Mouse (Mus musculus) forebrain, postnatal 0 days (tissue): ENCODE data around the gene Flywch2. TPM values are rescaled to one million over a fixed set of nuclear protein-coding genes. Genes with fewer than 3 reads are reported as not detected.

ENCODE experiments used
- ATAC-seq: fragments of 200-750 bp; cut with Nextera tagmentation; 2 replicates; pipeline ENCODE4 v1.8.0; 2017; ENCODE audit warnings: mild to moderate bottlenecking, moderate library complexity
- DNase-seq: peaks from one replicate; pipeline ENCODE4 v3.0.0-alpha.2; 2015
- H3K27ac ChIP-seq: fragments of 300-500 bp; sonication (generic); 2 replicates; pipeline ENCODE4 v1.5.1; 2014; ENCODE audit warnings: low read depth, mild to moderate bottlenecking, antibody characterized with exemption, low read length, moderate library complexity, mixed read lengths
- H3K27me3 ChIP-seq: fragments of 300-500 bp; sonication (generic); 2 replicates; pipeline ENCODE4 v1.6.1; 2014; ENCODE audit warnings: mild to moderate bottlenecking, low read length, mixed read lengths; ENCODE audit not compliant: insufficient read depth
- H3K36me3 ChIP-seq: fragments of 300-500 bp; sonication (generic); 2 replicates; pipeline ENCODE4 v1.6.1; 2014; ENCODE audit warnings: mild to moderate bottlenecking, moderate library complexity; ENCODE audit not compliant: insufficient read depth
- H3K4me1 ChIP-seq: fragments of 300-500 bp; sonication (generic); 2 replicates; pipeline ENCODE4 v1.6.1; 2014; ENCODE audit warnings: antibody characterized with exemption; ENCODE audit not compliant: insufficient read depth
- H3K4me2 ChIP-seq: fragments of 300-500 bp; sonication (generic); 2 replicates; pipeline ENCODE4 v1.6.1; 2014; ENCODE audit warnings: low read depth, mild to moderate bottlenecking, moderate library complexity
- H3K4me3 ChIP-seq: fragments of 300-500 bp; sonication (generic); 2 replicates; pipeline ENCODE4 v1.5.1; 2014; ENCODE audit warnings: low read depth, low read length, mixed read lengths
- H3K9ac ChIP-seq: fragments of 300-500 bp; sonication (generic); 2 replicates; pipeline ENCODE4 v1.6.1; 2014; ENCODE audit warnings: mild to moderate bottlenecking
- H3K9me3 ChIP-seq: fragments of 300-500 bp; sonication (generic); 2 replicates; pipeline ENCODE4 v1.6.1; 2016; ENCODE audit warnings: low read length
- CTCF ChIP-seq: sonication (generic); IDR thresholded peaks from 2 replicates; pipeline ENCODE4 v1.5.1; 2016; ENCODE audit warnings: antibody characterized with exemption, control low read depth, low read depth
- WGBS: fragments of 180-500 bp; shearing (Covaris S2); extraction: QIAGEN DNeasy Blood & Tissue Kit; methylation state at CpG from one replicate; pipeline ENCODE4 v1.1.7; 2014; 5-methylcytosine and 5-hydroxymethylcytosine counted together
- polyA plus RNA-seq: library from polyadenylated mRNA; unstranded; fragments of >200 nt; fragmentation: Nextera tagmentation; extraction: Ambion mirVana; gene quantifications from 2 replicates; pipeline ENCODE4 v1.2.1, GENCODE M21; 2015
- total RNA-seq: library from RNA; depleted of rRNA; stranded (reverse); fragments of >200 nt; gene quantifications from 2 replicates; pipeline ENCODE4 v1.2.3, GENCODE M21; 2014

The Flywch2 gene
- total and polyA plus RNA-seq, 2 experiments from 2014 or later = 55.0 to 77.4 TPM

DNA sequence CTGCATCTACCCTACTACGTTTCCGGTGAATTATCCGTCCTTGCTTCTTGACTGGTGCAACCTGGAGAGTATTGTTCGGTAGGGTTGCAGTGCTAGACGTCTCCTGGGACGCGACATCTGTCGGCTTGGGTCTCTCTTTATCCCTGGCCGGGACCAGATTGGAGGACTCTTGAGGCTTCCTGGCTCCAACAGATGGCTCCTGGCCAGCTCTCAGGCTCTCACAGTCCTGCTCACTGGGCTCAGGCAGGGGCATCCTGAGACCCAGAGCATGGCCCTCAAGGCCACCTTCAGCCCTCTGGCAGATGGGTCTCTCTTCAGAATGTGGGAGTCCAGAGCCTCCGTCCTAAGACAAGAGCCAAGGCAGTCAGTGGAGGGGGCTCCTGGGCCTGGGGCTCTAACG is 22.9 kb downstream of the Flywch2 start:
- TF ChIP-seq CTCF = no peak
- no peaks in the 10 kb centered on the region for H3K4me1 ChIP-seq
- no peak overlapping the region for H3K27ac ChIP-seq
- no peak overlapping the region for H3K4me3 ChIP-seq
- no peaks in the 10 kb centered on the region for H3K9me3 ChIP-seq
- DNase-seq (no peak), ATAC-seq (no peak)
- H3K36me3 ChIP-seq = peaks cover 44% of the 10 kb centered on the region
- 80% methylated on average over 11 of the region's 11 CpGs for WGBS
- H3K4me2 ChIP-seq = no peak overlapping the region
- no peaks in the 10 kb centered on the region for H3K27me3 ChIP-seq
- no peak overlapping the region for H3K9ac ChIP-seq

DNA sequence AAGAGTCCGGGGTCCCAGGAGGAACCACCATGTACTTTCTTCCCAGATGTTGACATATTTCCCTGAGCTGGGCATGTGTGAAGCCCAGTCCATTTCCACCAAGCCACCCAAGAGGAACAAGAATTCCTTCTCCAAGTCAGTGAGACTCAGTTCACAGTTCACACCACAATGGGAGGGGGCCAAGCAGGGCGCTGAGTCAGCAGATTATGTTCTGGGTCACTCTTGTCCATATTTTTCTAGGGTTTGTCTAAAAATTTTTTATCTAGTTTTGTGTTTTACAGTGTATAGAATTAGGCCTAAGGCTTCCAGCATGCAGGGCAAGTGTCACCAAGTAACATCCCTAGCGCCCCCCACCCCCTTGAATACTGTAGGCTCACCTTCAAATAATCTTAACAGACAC is 24.7 kb downstream of the Flywch2 start:
- no peak for ATAC-seq
- TF ChIP-seq CTCF = no peak
- H3K4me3 ChIP-seq = no peak overlapping the region
- no peaks in the 10 kb centered on the region for H3K27me3 ChIP-seq
- WGBS = 98% methylated on average over 3 of the region's 3 CpGs
- no peak overlapping the region for H3K9ac ChIP-seq
- peaks cover 62% of the 10 kb centered on the region for H3K36me3 ChIP-seq
- DNase-seq = no peak
- no peak overlapping the region for H3K27ac ChIP-seq
- H3K4me2 ChIP-seq = no peak overlapping the region
- H3K9me3 ChIP-seq = no peaks in the 10 kb centered on the region
- no peaks in the 10 kb centered on the region for H3K4me1 ChIP-seq

DNA sequence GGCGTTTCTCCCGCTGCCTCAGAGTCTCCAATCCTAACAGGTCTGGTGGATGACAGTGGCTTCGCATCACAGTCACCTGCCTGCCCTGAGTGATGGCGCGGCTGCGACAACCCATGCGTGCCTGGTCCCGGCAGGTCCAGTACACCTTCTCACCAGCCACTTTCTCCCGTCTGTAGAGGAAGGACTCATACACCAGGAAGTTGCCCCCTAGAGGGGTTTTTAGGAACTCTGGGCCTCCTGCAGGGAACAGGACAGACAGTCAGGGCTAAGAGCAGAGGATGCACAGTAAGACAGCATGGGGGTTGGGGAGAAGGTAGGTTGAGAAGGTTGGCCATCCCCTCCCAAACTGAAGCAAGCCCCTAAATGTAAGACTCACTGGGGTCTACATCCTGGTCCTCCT is 25.6 kb downstream of the Flywch2 start:
- Histone ChIP-seq H3K9me3 (no peaks in the 10 kb centered on the region), H3K9ac (no peak overlapping the region), H3K36me3 (peaks cover 71% of the 10 kb centered on the region), H3K27me3 (no peaks in the 10 kb centered on the region), H3K4me1 (no peaks in the 10 kb centered on the region), H3K4me3 (no peak overlapping the region), H3K4me2 (no peak overlapping the region), H3K27ac (no peak overlapping the region)
- DNase-seq (no peak), ATAC-seq (no peak)
- WGBS = 93% methylated on average over 9 of the region's 9 CpGs
- no peak for TF ChIP-seq CTCF

GRCm38 (mm10) chr17:23758801-23759200 is 27.1 kb downstream of the Flywch2 start:
- H3K4me3 ChIP-seq = no peak overlapping the region
- no peak overlapping the region for H3K4me2 ChIP-seq
- H3K27ac ChIP-seq = no peak overlapping the region
- H3K4me1 ChIP-seq = no peaks in the 10 kb centered on the region
- no peak for DNase-seq
- peak; percentile 21; the same call in 1 of the 2 replicates for ATAC-seq
- WGBS = 55% methylated on average over 8 of the region's 8 CpGs
- no peaks in the 10 kb centered on the region for H3K9me3 ChIP-seq
- no peak overlapping the region for H3K9ac ChIP-seq
- no peaks in the 10 kb centered on the region for H3K27me3 ChIP-seq
- TF ChIP-seq CTCF = no peak
- H3K36me3 ChIP-seq = peaks cover 72% of the 10 kb centered on the region

DNA sequence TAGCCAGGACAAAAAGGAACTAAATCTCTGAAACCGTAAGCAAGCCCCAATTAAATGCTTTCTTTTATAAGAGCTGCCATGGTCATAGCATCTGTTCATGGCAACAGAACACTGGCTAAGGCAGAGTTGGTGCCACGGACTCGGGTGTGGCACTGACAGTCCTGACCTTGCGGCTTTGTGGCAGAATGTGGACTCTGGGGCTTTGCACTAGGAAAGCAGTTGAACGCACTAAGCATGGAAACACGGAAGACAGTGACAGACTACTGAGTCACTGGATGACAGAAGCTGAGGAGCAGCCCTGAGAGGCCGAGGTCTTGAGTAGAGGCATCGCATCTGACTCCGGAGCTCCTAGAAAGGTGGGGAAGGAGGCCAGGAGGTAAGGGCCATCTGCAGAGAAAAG is 28.3 kb downstream of the Flywch2 start:
- no peak overlapping the region for H3K4me2 ChIP-seq
- no peak overlapping the region for H3K9ac ChIP-seq
- H3K4me1 ChIP-seq = no peaks in the 10 kb centered on the region
- peaks cover 81% of the 10 kb centered on the region for H3K36me3 ChIP-seq
- 93% methylated on average over 9 of the region's 9 CpGs for WGBS
- TF ChIP-seq CTCF = no peak
- H3K27ac ChIP-seq = no peak overlapping the region
- H3K4me3 ChIP-seq = no peak overlapping the region
- no peak for ATAC-seq
- H3K9me3 ChIP-seq = no peaks in the 10 kb centered on the region
- DNase-seq = no peak
- no peaks in the 10 kb centered on the region for H3K27me3 ChIP-seq

DNA sequence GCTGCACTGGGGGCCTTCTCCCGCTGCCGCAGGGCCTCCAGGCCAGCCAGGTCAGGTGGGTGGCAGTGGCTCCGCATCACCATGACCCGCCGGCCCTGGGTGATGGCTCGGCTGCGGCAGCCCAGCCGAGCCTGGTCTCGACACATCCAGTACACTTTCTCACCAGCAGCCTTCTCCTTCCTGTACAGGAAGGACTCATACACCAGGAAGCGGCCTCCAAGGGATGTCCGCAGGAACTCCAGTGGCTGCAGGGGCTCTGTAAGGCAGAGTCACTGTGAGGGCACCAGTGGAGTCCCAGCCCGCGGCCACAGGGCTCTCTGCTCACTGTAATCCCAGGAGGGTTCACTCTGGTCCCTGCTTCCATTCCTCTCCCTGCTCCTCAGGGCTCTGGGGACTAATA is 30.2 kb downstream of the Flywch2 start:
- Histone ChIP-seq H3K36me3 (peaks cover 80% of the 10 kb centered on the region), H3K27ac (no peak overlapping the region), H3K4me3 (no peak overlapping the region), H3K9ac (no peak overlapping the region), H3K9me3 (no peaks in the 10 kb centered on the region), H3K4me2 (no peak overlapping the region), H3K4me1 (no peaks in the 10 kb centered on the region), H3K27me3 (no peaks in the 10 kb centered on the region)
- ATAC-seq (no peak), DNase-seq (no peak)
- 92% methylated on average over 13 of the region's 13 CpGs for WGBS
- TF ChIP-seq CTCF = no peak

DNA sequence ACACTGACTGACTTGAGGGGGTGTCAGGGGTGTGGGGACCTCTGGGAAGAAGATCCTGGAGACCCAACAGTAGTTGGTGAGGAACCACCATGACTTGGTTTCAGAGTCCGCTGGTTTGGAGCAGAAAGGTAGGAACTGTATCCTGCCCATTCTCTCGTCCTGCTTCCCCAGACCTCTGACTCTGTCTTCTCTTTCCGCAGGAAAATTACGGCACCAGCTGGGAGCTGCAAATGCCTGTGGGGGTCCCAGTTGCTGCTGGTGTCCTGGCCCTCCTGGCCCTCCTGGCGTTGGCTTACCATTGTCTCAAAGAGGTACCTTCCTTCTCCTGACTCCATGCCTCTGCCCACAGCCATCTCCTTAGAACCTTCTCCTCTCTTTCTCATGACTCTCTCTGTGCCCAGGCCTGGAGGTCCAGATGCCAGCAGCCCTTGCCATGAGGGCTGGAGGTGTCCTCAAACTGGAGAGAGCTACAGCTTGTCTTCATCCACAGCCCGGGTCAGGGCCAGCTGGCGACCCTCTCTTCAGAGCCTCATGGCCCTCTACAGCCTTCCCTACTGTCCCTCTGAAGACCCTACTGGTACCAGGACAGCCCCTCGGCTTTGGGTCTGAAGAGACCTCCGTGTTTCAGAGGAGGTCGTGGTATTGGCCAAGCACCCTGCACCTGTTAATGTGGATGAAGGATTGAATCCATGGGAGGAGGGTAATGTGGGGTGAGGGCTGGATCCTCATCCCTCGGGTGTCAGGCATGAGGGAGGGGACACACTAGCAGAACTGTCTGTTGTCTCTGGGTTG is 36.3 kb downstream of the Flywch2 start:
- Histone ChIP-seq H3K4me3 (no peak overlapping the region), H3K36me3 (peaks cover 27% of the 10 kb centered on the region), H3K27me3 (peaks cover 19% of the 10 kb centered on the region; the same call in 1 of the 2 replicates), H3K27ac (no peak overlapping the region), H3K4me2 (no peak overlapping the region), H3K9me3 (no peaks in the 10 kb centered on the region), H3K4me1 (peaks cover 9% of the 10 kb centered on the region), H3K9ac (no peak overlapping the region)
- 83% methylated on average over 11 of the region's 11 CpGs for WGBS
- ATAC-seq (no peak), DNase-seq (no peak)
- TF ChIP-seq CTCF = no peak
